Mouse (Mus musculus) monocyte, adult 5-6 weeks (primary cell): ENCODE measurements around the gene Thsd4. TPM values are rescaled to one million over a fixed set of nuclear protein-coding genes. Genes with fewer than 3 reads are reported as not detected.

ENCODE experiments used
- ATAC-seq: fragments of 153-309, 156-312 bp; replicated peaks from 2 replicates; pipeline ENCODE4 v1.8.0; 2017; ENCODE audit warnings: mild to moderate bottlenecking; ENCODE audit not compliant: low TSS enrichment, insufficient number of reproducible peaks, severe bottlenecking, poor library complexity, low FRiP score
- total RNA-seq: library from RNA; stranded (forward); fragments of 200-1000, 200-491, 200-594 nt; gene quantifications from 3 replicates; pipeline ENCODE4 v1.2.3, GENCODE M21; 2017

The Thsd4 gene
- total RNA-seq, 1 experiment from 2014 or later = not detected

DNA sequence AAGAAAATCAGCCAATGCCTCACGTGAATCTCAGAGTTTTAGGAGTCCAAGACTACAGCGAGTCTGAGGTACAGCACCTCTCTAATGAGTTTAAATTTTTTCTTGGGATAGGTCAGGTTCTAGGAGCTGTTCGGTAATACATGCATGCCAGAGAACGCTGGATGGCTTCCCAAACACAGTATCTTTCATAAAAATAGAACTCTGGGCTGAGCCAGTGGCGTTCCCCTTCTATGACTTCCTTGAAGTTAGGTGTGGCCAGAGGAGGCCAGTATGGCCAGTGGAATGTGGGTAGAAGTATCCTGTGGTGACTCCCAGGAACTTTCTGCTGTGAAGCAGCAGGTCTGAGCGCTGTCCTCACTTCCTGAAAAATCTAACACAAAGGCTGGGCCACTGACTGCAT is 186.4 kb downstream of the Thsd4 start:
- no peak for ATAC-seq

DNA sequence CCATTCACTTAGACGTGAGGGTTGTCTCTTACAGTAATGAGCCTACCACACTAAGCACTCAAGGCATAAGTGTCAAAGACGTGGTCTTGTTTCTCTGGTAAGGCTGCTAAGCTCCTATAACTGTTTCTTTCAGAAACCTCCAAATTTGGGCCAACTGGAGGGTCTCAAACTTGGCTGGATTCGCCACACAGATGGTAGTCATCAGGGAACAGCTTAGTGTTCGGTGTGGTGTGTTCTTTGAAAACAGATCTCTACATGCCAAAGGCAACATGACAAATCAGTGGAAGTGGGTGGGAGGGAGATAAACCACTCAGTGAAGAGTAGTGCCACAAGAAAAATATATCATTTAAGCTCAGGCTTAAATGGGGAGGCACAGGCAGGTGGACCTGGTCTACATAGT is 191.9 kb downstream of the Thsd4 start:
- no peak for ATAC-seq

DNA sequence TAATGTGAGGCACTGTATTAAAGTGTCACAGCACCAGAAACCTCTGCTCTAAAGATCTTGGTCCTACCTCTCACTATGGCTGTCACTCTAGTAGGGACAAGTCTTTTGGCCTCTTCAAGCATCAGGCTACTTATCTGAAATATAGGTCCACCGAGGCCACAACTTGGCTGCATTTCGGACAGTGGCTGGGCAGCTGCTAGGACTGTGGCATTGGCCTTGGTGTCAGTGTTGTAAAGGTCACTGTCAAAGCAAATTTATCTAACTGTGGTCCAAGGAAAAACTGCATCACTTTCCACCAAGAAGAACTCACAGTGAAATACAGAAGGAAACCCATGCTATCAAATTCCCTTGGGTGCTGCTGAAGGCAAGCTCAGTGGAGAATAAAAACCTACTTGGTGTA is 197.1 kb downstream of the Thsd4 start:
- no peak for ATAC-seq

DNA sequence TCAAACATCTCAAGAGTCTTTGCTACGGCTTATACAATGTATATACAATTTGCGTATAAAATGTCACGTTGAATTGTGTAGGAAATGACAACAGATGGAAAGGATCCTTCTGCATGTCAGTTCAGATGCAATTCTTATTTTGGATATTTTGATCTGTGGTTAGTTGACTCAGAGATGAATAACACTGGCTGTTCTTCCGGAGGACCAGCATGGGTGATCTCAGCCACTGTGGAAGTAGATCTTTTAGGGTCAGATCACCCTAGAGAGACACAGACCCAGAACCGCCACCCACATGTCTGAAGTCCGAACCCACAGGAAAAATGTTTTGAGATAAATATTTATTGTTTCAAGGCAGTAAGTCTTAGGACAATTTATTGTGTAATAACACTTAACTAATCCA is 198.4 kb downstream of the Thsd4 start:
- no peak for ATAC-seq

DNA sequence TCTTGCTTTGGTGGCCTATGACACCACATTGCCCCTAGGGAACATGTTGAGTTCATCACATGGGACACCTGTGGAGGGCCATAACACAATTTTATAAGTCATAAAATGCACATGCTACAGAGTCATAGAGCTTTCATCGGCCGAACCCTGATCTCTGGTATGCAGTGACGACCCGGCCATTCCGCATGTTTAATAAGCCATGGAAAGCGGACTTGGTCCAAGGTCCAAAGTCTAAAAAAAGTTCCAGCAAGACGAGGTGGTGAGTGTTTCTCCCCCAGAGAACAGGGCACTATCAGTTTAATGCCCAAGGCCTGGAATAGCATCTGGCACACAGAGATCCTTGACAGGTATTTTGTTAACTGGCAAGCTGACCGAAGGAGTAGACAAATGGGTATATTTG is 204.6 kb downstream of the Thsd4 start:
- ATAC-seq = no peak

DNA sequence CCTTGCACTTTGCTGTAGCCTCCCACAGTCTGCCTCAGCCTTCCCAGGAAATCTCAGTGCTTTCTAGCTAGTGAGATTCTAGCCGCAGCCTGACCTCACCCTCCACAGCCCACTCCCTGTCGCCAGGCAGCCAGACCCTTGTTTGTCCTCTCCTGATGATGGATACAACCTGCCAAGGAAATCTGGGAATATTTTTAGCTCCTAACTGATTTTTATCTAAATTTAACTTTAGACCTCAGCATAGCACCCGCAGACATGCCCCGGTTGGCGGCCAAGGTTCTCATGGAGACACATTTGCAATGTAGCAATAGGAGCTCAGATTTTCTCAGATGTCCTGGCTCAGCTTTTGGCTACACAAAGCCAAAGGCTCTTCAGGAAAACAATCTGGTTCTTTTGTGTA is 205.3 kb downstream of the Thsd4 start:
- ATAC-seq = no peak

DNA sequence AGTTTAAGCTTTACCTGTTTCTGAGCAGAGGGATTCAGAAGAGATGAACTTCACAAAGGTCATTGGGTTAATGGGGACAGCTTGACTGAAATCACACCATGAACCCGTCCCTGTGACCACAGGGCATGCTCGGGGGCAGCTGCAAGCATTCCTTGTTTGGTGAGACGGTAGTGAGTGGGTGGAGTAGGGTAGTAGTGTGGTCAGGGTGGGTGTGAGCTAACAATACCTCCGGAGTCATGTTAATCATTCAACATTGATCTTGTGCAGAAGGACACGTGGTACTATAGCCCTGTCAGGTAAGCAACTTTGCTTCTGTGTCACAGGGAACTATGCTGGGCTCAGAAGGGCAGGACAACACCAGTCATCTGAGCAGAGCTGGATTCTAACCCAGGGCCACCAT is 206.3 kb downstream of the Thsd4 start:
- ATAC-seq = no peak

DNA sequence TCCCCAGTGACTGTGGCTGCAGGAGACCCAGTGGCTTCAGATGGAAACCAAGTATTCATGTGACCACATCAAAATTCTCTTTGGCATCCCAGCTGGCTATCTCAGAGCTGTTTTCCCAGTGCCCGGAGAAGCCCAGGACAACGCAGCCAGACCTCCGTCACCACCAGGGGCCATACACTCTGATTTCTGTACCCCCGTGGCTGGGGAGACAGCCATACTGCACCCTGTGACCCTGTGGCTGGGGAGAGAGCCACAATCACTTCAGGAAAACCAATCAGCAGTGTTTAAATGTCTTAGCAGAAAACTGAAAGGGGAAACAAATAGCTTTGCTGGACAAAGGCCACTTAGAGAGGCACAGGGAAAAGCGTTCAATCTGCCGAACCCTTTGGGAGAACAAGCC is 208.2 kb downstream of the Thsd4 start:
- ATAC-seq = no peak

DNA sequence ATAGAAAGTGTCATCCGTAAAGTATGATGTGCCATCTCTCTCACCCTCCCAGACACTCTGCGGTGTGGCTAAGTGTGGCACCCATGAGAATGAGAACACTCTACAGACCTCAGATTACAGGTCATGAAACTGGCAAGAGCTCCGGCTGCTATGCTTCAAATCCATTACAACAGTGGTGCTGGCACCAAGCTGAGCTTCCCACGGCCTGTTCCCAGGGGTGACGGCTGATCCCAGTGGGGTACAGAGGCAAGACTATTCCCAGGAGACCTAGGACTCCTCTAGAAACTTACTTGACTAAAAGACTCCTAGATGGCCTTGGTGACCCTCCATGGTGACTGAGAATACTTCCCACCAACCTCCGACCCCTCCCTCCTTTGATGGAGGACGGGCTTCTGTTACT is 209.2 kb downstream of the Thsd4 start:
- ATAC-seq = no peak

DNA sequence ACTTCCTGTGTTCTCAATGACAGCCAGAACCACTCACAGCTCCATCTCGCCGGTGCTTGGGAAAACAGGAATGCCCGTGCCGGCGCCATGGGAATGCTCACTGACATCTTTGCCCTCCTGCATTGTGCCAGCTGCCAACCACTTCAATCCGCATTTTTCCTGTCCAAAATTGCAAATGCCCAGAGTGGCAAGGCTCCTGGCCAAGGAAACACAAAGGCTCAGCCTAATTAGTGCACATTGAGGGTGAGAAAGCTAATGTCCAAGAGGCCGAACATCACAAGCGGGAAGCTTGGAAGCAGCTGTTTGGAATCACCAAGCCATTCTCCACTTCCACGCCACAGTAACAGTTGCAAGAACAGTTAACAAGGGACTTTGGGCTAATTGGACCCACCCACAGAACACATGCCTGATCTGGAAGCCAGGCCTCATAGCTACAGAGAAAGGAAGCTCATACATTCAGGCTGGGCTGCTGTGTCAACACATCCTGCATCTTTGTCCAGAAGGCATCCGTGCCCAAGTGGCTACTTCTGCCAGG is 210.2 kb downstream of the Thsd4 start:
- no peak for ATAC-seq

DNA sequence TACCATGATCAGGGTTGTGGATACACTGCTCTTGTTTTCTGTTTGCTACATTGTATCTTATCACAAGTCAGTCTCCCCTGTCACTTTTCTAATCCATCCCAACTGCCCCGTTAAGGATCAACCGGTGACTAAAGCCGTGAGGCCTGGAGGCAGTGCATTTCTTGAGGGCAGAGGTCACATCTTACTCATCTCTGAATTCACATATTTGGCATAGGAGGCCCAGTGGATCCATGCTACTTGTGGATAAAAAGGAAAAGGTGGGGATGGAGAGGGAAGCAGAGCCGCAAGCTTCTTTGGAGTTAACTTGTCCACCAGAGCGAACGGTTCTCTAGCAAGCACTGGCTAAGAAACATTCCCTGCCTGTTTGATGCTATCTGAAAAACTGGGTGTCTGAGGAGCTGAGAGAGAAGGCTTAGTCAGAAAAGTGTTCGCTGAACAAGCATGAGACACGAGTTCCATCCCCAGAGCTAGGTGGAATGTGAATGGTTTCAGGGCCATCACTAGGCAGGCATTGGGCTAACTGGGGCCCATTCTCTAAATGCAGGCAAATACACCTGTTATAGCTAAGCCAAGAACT is 211.0 kb downstream of the Thsd4 start:
- no peak for ATAC-seq

DNA sequence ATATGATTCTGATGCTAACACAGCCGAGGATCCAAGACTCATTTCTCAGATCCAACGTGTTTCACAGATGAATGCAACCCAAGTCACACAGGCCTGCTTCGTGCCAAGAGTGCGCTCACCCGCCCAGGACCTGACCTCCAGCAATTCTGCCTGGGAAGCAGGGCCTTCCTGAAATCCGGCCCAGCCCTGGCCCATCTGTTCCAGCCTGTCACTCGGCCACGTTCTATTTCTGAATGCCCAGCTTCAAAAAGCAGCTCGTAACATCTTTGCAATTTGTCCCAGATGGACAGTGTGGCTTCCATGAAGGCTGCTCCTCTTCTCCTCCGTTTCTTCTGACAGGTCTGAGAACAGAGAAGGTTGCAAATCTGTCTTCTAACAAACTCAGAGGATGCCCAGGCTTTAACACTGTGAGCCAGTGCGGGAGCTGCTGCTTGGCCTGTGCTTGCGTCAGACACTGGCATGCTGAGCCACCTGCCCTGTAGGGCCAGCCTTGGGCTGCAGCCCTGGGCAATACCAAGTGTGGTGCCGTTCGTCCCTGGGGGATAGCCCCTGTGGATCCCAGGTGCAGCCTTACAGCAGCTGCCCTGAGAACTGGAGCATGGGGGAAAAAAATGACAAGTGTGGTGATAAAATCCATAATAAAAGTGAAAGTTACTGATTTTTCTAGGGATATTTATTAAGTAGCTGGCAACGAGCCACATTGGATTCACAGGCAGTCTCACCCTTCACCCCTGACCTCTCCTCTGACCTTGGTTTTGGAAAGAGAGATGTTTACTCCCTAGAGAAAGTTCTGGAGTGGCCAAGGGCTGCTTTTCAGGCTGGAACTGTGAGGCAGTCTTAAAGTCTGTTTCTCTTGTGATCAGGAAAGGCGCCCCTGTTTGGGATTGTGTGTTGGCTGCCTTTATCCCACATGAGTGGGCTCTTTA is 211.8 kb downstream of the Thsd4 start:
- ATAC-seq = no peak

DNA sequence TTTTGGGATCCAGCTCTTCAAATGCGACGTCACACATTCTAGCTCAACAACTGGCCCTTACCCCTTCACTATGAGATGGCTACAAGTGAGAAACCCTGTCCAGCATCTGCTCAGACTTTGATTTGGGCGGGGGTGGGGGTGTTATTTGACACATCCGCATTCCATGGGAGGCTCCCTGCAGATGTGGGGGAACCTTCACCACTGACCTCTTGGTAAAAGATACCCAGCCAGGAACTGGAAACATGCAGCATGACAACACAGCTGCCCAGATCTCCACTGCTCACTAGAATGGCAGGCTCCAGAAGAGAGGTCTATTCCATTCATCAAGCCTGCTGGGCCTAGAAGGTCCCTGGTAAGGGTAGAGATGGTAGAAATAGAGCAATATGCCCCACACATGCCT is 213.7 kb downstream of the Thsd4 start:
- no peak for ATAC-seq

DNA sequence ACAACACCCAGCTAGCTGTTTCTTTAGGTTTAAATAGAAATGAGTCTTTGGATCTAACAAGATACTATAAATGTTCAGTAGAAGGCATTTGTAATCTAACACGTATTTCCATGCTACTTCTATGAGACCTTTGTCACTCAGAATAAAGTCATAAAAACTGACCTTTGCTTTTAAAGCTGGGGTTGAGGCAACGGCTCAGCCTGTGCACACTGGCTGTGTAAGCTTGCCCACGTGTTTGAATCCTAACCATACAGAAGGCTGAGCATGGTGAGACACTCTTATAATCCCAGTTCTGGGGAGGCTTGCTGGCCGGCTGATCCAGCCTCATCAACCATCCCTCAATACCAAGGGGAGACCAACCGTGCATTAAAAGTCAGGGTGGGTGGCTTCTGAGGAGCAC is 214.4 kb downstream of the Thsd4 start:
- ATAC-seq = no peak

DNA sequence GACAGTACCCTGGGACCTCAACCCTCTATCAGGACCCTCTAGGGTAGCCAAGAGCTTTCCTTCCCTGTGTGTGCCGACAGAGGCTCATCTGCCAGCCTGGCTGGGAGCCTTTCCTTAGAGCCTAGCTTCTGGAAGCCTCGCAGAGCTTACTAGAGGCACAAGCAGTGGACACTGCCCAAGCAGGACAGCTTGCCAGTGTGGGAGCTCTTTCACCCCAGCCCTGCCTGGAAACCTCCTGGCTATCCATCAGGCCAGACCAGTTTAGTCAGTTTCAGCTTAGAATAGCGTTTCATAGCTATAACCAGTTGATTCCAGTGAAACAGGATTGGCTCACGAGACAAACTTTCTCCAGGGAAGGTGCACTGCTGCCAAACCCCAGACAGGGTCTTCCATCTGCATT is 215.6 kb downstream of the Thsd4 start:
- ATAC-seq = no peak

DNA sequence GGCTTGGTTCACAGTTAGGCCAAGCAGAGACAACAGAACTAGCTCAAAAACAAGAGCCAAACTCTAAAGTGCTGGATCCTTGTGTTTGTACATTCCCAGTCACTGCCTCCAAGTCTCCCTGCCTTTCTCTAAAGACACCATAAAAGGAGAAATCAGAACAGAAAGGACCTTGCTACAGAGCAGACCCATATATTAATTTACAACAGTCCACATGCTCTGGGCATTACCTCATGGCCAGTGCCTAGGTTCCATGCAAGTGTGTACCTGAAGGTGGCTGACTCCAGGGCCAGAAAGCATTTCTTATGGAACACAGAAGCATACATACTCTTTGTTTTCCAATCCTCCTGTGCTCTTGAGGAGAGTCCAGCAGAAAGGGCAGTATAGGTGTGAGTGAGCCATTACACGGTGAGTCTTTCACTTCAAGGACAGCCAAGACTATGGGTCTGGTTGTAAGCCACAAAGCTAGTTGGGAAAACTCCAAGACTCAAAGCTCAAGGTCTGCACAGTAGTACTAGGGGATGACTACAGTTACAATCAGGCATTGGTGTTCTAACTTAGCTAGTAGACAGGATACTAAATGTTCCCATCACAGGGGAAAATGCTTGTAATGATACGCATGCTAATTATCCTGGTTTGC is 216.5 kb downstream of the Thsd4 start:
- ATAC-seq = no peak

DNA sequence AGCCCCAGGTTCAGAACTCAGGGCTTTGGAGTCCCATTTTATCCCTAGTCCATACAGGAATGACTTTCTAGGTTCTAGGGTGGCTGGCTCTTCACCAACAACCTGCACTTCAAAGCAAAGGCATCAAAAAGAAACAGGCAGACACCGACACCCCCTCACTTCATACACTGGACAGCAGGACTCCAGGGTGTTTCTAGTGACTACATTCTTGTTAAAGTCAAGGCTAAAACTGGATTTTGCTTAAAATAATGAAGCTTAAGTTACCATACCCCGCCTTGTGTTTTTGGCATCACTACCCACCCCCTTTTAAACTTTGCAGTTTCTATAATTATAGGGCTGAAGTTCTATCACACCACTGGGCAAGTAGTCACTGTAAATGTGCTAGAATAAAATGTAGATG is 225.6 kb downstream of the Thsd4 start:
- no peak for ATAC-seq

DNA sequence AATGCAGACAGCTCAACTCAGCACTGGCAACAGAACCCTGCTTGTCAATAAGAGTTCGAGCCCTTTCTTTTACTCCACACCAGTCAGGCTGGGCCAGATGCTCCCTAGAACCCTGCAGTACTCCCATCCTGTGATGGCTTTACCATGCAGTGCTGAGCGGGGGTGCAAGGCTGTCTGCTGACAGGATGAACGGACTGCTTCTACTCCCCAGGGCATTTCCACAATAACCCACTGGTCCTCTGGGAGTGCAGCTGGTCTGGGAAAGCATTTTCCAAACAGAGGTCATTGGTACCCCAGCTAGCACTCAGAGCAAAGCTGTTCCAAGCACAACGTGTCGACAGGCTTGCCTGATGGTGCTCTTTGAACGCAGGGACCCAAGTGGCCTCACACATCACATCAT is 226.6 kb downstream of the Thsd4 start:
- ATAC-seq = no peak

DNA sequence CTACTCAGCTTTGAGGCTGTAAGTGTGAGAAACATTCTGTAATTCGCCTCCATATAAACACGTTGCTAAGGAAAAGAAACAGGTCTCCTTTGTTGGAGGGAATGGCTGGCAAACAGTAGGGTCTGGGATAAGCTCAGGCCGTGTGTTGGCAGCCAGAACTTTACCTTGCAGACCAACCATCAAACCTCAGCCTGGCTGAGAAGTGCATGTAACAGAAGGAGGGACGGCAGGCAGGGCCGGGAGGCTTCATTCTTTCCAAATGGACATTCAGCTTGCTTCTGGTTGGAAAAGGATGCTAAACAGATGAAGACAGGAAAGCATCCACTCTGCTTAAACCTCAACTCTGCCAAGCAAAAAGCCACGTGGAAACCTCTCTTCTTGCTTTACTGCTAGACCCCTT is 228.7 kb downstream of the Thsd4 start:
- ATAC-seq = no peak

DNA sequence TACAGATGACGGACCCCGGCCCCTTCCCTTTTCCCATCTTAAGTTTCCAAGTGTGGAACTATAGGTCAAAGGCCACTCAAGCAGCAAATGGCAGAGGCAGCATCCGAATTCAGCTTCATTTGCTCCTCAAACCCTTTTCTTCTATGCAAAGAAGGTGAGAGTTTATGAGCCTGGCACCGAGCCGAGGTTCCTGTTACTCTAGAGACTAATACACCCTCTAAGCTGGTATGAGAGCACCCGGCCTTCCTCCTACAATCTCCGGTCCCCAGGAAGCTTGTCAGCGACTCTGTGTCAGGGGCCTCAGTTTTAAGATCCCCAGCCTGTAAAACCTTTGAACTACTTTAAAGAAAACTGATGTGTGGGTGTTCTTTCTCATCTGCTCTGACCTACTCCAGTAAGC is 231.1 kb downstream of the Thsd4 start:
- no peak for ATAC-seq
